Mouse (Mus musculus) limb, embryonic 13.5 days (tissue): ENCODE measurements around the gene 1700025G04Rik. TPM values are rescaled to one million over a fixed set of nuclear protein-coding genes. Genes with fewer than 3 reads are reported as not detected.
"Not testable (repeated sequence)": the region's sequence is repeated elsewhere in the genome, so short reads cannot be mapped to it uniquely, and the experiment has no call there.

Experiments used
- ATAC-seq: fragments of 200-750 bp; cut with Nextera tagmentation; 2 replicates; pipeline ENCODE4 v1.8.0; 2017; ENCODE audit warnings: low read depth, moderate number of reproducible peaks, moderate TSS enrichment; ENCODE audit not compliant: low FRiP score
- H3K27ac ChIP-seq: fragments of 300-500 bp; sonication (generic); 2 replicates; pipeline ENCODE4 v1.5.1; 2015; ENCODE audit warnings: inconsistent platforms, mild to moderate bottlenecking, moderate library complexity
- H3K27me3 ChIP-seq: fragments of 300-500 bp; sonication (generic); 2 replicates; pipeline ENCODE4 v1.6.1; 2015; ENCODE audit warnings: mild to moderate bottlenecking, inconsistent platforms
- H3K36me3 ChIP-seq: fragments of 300-500 bp; sonication (generic); 2 replicates; pipeline ENCODE4 v1.6.1; 2015; ENCODE audit warnings: inconsistent platforms, mild to moderate bottlenecking, moderate library complexity
- H3K4me1 ChIP-seq: fragments of 300-500 bp; sonication (generic); 2 replicates; pipeline ENCODE4 v1.6.1; 2015; ENCODE audit warnings: inconsistent platforms
- H3K4me2 ChIP-seq: fragments of 300-500 bp; sonication (generic); replicated peaks from 2 replicates; pipeline ENCODE4 v1.6.1; 2015; ENCODE audit warnings: inconsistent platforms, mild to moderate bottlenecking, moderate library complexity
- H3K4me3 ChIP-seq: fragments of 300-500 bp; sonication (generic); 2 replicates; pipeline ENCODE4 v1.5.1; 2015; ENCODE audit warnings: moderate library complexity, mild to moderate bottlenecking, inconsistent platforms
- H3K9ac ChIP-seq: fragments of 300-500 bp; sonication (generic); 2 replicates; pipeline ENCODE4 v1.6.1; 2015; ENCODE audit warnings: mild to moderate bottlenecking, inconsistent platforms
- H3K9me3 ChIP-seq: fragments of 300-500 bp; sonication (generic); 2 replicates; pipeline ENCODE4 v1.6.1; 2016; ENCODE audit warnings: inconsistent platforms
- WGBS: fragments of 180-500 bp; shearing (Covaris S2); methylation state at CpG from one replicate; pipeline ENCODE4 v1.1.7; 2015; 5-methylcytosine and 5-hydroxymethylcytosine counted together
- polyA plus RNA-seq: library from polyadenylated mRNA; unstranded; fragments of >200 nt; fragmentation: Nextera tagmentation; extraction: Ambion mirVana; gene quantifications from 2 replicates; pipeline ENCODE4 v1.2.1, GENCODE M21; 2015

The 1700025G04Rik gene
- polyA plus RNA-seq, 1 experiment from 2014 or later, result 28.3 TPM

GRCm38 (mm10) chr1:151819190-151819589 is 270.7 kb downstream of the 1700025G04Rik start:
- Histone ChIP-seq H3K4me1 (no peaks in the 10 kb centered on the region), H3K4me2 (no peak overlapping the region), H3K27me3 (no peaks in the 10 kb centered on the region), H3K4me3 (no peak overlapping the region), H3K9me3 (no peaks in the 10 kb centered on the region), H3K36me3 (peaks cover 48% of the 10 kb centered on the region), H3K27ac (no peak overlapping the region), H3K9ac (no peak overlapping the region)
- 86% methylated on average over 7 of the region's 7 CpGs for WGBS
- ATAC-seq, result no peak

GRCm38 (mm10) chr1:151816051-151816450 is 273.9 kb downstream of the 1700025G04Rik start:
- Histone ChIP-seq H3K27me3 (no peaks in the 10 kb centered on the region), H3K4me2 (no peak overlapping the region), H3K9ac (no peak overlapping the region), H3K27ac (no peak overlapping the region), H3K4me1 (no peaks in the 10 kb centered on the region), H3K9me3 (no peaks in the 10 kb centered on the region), H3K36me3 (peaks cover 60% of the 10 kb centered on the region), H3K4me3 (no peak overlapping the region)
- 90% methylated on average over 3 of the region's 3 CpGs for WGBS
- no peak for ATAC-seq

GRCm38 (mm10) chr1:151812004-151812712 is 277.8 kb downstream of the 1700025G04Rik start:
- Histone ChIP-seq H3K36me3 (peaks cover 66% of the 10 kb centered on the region), H3K4me1 (no peaks in the 10 kb centered on the region), H3K9me3 (no peaks in the 10 kb centered on the region), H3K4me2 (no peak overlapping the region), H3K4me3 (no peak overlapping the region), H3K9ac (no peak overlapping the region), H3K27me3 (no peaks in the 10 kb centered on the region), H3K27ac (no peak overlapping the region)
- 91% methylated on average over 13 of the region's 13 CpGs for WGBS
- ATAC-seq, result no peak

GRCm38 (mm10) chr1:151811456-151811855 is 278.5 kb downstream of the 1700025G04Rik start:
- no peaks in the 10 kb centered on the region for H3K27me3 ChIP-seq
- WGBS, result 89% methylated on average over 16 of the region's 16 CpGs
- H3K9ac ChIP-seq, result no peak overlapping the region
- H3K9me3 ChIP-seq, result no peaks in the 10 kb centered on the region
- no peak overlapping the region for H3K4me3 ChIP-seq
- H3K4me1 ChIP-seq, result no peaks in the 10 kb centered on the region
- no peak overlapping the region for H3K27ac ChIP-seq
- peaks cover 67% of the 10 kb centered on the region for H3K36me3 ChIP-seq
- no peak for ATAC-seq
- H3K4me2 ChIP-seq, result no peak overlapping the region

GRCm38 (mm10) chr1:151810628-151811421 is 279.1 kb downstream of the 1700025G04Rik start:
- WGBS, result 69% methylated on average over 7 of the region's 7 CpGs
- Histone ChIP-seq H3K4me2 (no peak overlapping the region), H3K9ac (no peak overlapping the region), H3K27ac (no peak overlapping the region), H3K36me3 (peaks cover 65% of the 10 kb centered on the region), H3K4me1 (no peaks in the 10 kb centered on the region), H3K9me3 (no peaks in the 10 kb centered on the region), H3K27me3 (no peaks in the 10 kb centered on the region), H3K4me3 (no peak overlapping the region)
- no peak for ATAC-seq

GRCm38 (mm10) chr1:151807286-151807685 is 282.6 kb downstream of the 1700025G04Rik start:
- 91% methylated on average over 5 of the region's 5 CpGs for WGBS
- Histone ChIP-seq H3K27ac (no peak overlapping the region), H3K4me1 (no peaks in the 10 kb centered on the region), H3K4me3 (no peak overlapping the region), H3K9ac (no peak overlapping the region), H3K36me3 (peaks cover 66% of the 10 kb centered on the region), H3K4me2 (no peak overlapping the region), H3K9me3 (no peaks in the 10 kb centered on the region), H3K27me3 (no peaks in the 10 kb centered on the region)
- no peak for ATAC-seq

- WGBS, result 73% methylated on average over 3 of the region's 3 CpGs
- not testable (repeated sequence) for H3K4me3 ChIP-seq, H3K4me2 ChIP-seq, ATAC-seq, H3K27me3 ChIP-seq, H3K27ac ChIP-seq, H3K4me1 ChIP-seq, H3K9ac ChIP-seq, H3K9me3 ChIP-seq
- H3K36me3 ChIP-seq, result peaks cover 55% of the 10 kb centered on the region
Measured at GRCm38 (mm10) chr1:151802795-151803194, 287.1 kb downstream of the 1700025G04Rik start.
